Mouse (Mus musculus): Measurements from ENCODE around the gene Nat8l. TPM values are rescaled to one million over a fixed set of nuclear protein-coding genes. Genes with fewer than 3 reads are reported as not detected.

Gene Nat8l
- polyA plus RNA-seq, 1 experiment from 2014 or later, result 3.9 TPM

DNA sequence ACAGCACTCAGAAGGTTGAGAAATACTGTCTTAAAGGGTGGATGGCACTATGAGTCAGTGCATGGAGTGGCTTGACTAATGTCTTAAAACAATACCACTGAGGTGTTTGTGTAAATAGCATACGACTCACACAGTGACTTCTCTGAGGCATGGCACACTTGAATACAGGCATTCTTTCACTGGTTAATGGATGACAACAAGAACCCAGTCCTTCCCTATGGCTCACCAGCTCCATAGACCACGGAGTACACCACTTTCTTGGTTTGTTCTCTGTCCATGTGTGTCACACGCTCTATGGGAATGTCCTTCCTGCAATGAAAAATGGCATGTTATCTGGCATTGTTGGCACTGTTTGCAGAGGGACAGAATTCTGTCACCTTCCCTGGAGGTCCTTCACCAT lies 36.7 kb downstream of the Nat8l start:
- no peak overlapping the region for H3K27ac ChIP-seq
- DNase-seq (ENCODE audit: low spot score) (no peak), ATAC-seq (ENCODE audit: low FRiP score) (no peak)
- no peak overlapping the region for H3K4me3 ChIP-seq (replicated peaks; ENCODE audit: low read length)
- 49% methylated on average over 3 of the region's 3 CpGs for WGBS
- H3K9ac ChIP-seq, result no peak overlapping the region
- no peaks in the 10 kb centered on the region for H3K36me3 ChIP-seq (replicated peaks; ENCODE audit: control insufficient read depth, insufficient read depth)
- no peaks in the 10 kb centered on the region for H3K27me3 ChIP-seq (ENCODE audit: control insufficient read depth, insufficient read depth, low read length)
- H3K9me3 ChIP-seq (ENCODE audit: control insufficient read depth, low read length), result no peaks in the 10 kb centered on the region
- no peaks in the 10 kb centered on the region for H3K4me1 ChIP-seq (replicated peaks; ENCODE audit: control insufficient read depth, insufficient read depth, low read length)
- H3K4me2 ChIP-seq (replicated peaks), result no peak overlapping the region

Other genes starting within 250 kb of the Nat8l start
- gene Letm1, start 213.2 kb upstream of the Nat8l start, polyA plus RNA-seq (2014; fragmentation: Nextera tagmentation; extraction: Ambion mirVana), result 73.3 and 79.1 TPM in 2 replicates
- gene Nsd2, start 175.3 kb upstream of the Nat8l start, polyA plus RNA-seq (2014; fragmentation: Nextera tagmentation; extraction: Ambion mirVana), result 102 and 106 TPM in 2 replicates
- gene Nelfa, start 59.6 kb upstream of the Nat8l start, polyA plus RNA-seq (2014; fragmentation: Nextera tagmentation; extraction: Ambion mirVana), result 35.1 and 35.5 TPM in 2 replicates
- 425 and 498 TPM in 2 replicates for gene Gm1673, start 12.6 kb upstream of the Nat8l start, polyA plus RNA-seq (2014; fragmentation: Nextera tagmentation; extraction: Ambion mirVana)
- gene Poln, start 173.5 kb downstream of the Nat8l start, polyA plus RNA-seq (2014; fragmentation: Nextera tagmentation; extraction: Ambion mirVana), result 0.47 and 0.98 TPM in 2 replicates
- gene Haus3, start 173.5 kb downstream of the Nat8l start, polyA plus RNA-seq (2014; fragmentation: Nextera tagmentation; extraction: Ambion mirVana), result 12.1 and 14.1 TPM in 2 replicates
- gene Mxd4, start 191.7 kb downstream of the Nat8l start, polyA plus RNA-seq (2014; fragmentation: Nextera tagmentation; extraction: Ambion mirVana), result 32.9 and 34.1 TPM in 2 replicates